Mouse (Mus musculus) heart, embryonic 14.5 days (tissue): ENCODE measurements around the gene Grn. TPM values are rescaled to one million over a fixed set of nuclear protein-coding genes. Genes with fewer than 3 reads are reported as not detected.

ENCODE experiments used
- ATAC-seq: fragments of 200-750 bp; cut with Nextera tagmentation; 2 replicates; pipeline ENCODE4 v1.8.0; 2017; ENCODE audit warnings: low read depth, moderate TSS enrichment; ENCODE audit not compliant: insufficient number of reproducible peaks, insufficient read depth, low FRiP score
- H3K27ac ChIP-seq, 2 experiments: fragments of 200-500 bp in 1 of 2; fragments of 300-500 bp in 1 of 2; sonication (generic) in 1 of 2; replicated peaks in 1 of 2; 2 replicates each; pipeline ENCODE4 v1.5.1; 2012 to 2014; ENCODE audit warnings: low read depth in 2 of 2, low read length in 2 of 2, control low read depth in 1 of 2, mild to moderate bottlenecking in 1 of 2, mixed read lengths in 1 of 2; ENCODE audit not compliant: control insufficient read depth in 1 of 2, insufficient read depth in 1 of 2
- H3K27me3 ChIP-seq: fragments of 300-500 bp; sonication (generic); 2 replicates; pipeline ENCODE4 v1.6.1; 2014; ENCODE audit warnings: mild to moderate bottlenecking, low read length, control low read depth; ENCODE audit not compliant: control insufficient read depth, insufficient read depth
- H3K36me3 ChIP-seq: fragments of 300-500 bp; sonication (generic); 2 replicates; pipeline ENCODE4 v1.6.1; 2014; ENCODE audit warnings: mild to moderate bottlenecking, control low read depth, low read length, mixed read lengths; ENCODE audit not compliant: control insufficient read depth, insufficient read depth
- H3K4me1 ChIP-seq, 2 experiments: fragments of 200-500 bp in 1 of 2; fragments of 300-500 bp in 1 of 2; sonication (generic) in 1 of 2; 2 replicates each; pipeline ENCODE4 v1.6.1; 2012 to 2014; ENCODE audit warnings: low read length in 2 of 2, control low read depth in 1 of 2, mixed read lengths in 1 of 2; ENCODE audit not compliant: control insufficient read depth in 2 of 2, insufficient read depth in 2 of 2
- H3K4me2 ChIP-seq: fragments of 300-500 bp; sonication (generic); 2 replicates; pipeline ENCODE4 v1.6.1; 2014; ENCODE audit warnings: mild to moderate bottlenecking, low read length
- H3K4me3 ChIP-seq, 2 experiments: fragments of 200-500 bp in 1 of 2; fragments of 300-500 bp in 1 of 2; sonication (generic) in 1 of 2; 2 replicates each; pipeline ENCODE4 v1.5.1; 2012 to 2014; ENCODE audit warnings: low read length in 2 of 2, mild to moderate bottlenecking in 2 of 2, control low read depth in 1 of 2, low read depth in 1 of 2, moderate library complexity in 1 of 2; ENCODE audit not compliant: control insufficient read depth in 1 of 2, insufficient read depth in 1 of 2
- H3K9ac ChIP-seq: fragments of 300-500 bp; sonication (generic); 2 replicates; pipeline ENCODE4 v1.6.1; 2014; ENCODE audit warnings: mild to moderate bottlenecking, low read length
- H3K9me3 ChIP-seq: fragments of 300-500 bp; sonication (generic); 2 replicates; pipeline ENCODE4 v1.6.1; 2016; ENCODE audit warnings: low read length, control low read depth; ENCODE audit not compliant: control insufficient read depth
- WGBS: fragments of 180-500 bp; shearing (Covaris S2); extraction: QIAGEN DNeasy Blood & Tissue Kit; methylation state at CpG from one replicate; pipeline ENCODE4 v1.1.7; 2014; 5-methylcytosine and 5-hydroxymethylcytosine counted together
- polyA plus RNA-seq: library from polyadenylated mRNA; unstranded; fragments of >200 nt; fragmentation: Nextera tagmentation; extraction: Ambion mirVana; gene quantifications from 2 replicates; pipeline ENCODE4 v1.2.1, GENCODE M21; 2014

The Grn gene
- polyA plus RNA-seq, 1 experiment from 2014 or later, result 182 TPM

DNA sequence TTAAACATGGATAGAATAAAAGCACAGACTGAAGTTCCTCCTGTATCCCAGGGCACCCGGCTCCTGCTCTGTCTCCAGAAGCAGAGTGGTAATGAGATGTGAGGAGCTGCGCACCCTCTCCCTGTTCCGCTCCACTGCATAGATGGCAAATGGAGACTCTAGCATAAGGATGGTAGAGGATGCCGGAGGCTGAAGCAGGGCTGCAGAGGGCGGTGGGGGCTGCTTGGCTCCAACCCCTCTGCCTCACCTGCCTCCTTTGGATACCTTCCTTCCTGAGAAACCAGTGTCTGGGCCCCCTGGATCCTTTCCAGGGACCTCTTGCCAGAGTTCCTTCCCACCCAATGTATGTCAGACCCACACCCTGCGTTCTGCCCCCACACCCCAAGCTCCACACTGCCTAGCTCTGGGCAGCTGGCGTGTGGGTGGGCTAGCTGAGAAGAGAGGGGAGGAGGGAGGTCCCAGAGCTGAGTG, 33.4 kb upstream of the Grn start:
- H3K36me3 ChIP-seq, result no peaks in the 10 kb centered on the region
- peaks cover 9 to 22% of the 10 kb centered on the region in 2 experiments for H3K4me1 ChIP-seq
- no peak overlapping the region for H3K27ac ChIP-seq
- no peak for ATAC-seq
- no peaks in the 10 kb centered on the region for H3K9me3 ChIP-seq
- H3K9ac ChIP-seq, result no peak overlapping the region
- 78% methylated on average over 7 of the region's 7 CpGs for WGBS
- no peak overlapping the region for H3K4me2 ChIP-seq
- H3K4me3 ChIP-seq, result no peak overlapping the region
- peaks cover 63% of the 10 kb centered on the region for H3K27me3 ChIP-seq

DNA sequence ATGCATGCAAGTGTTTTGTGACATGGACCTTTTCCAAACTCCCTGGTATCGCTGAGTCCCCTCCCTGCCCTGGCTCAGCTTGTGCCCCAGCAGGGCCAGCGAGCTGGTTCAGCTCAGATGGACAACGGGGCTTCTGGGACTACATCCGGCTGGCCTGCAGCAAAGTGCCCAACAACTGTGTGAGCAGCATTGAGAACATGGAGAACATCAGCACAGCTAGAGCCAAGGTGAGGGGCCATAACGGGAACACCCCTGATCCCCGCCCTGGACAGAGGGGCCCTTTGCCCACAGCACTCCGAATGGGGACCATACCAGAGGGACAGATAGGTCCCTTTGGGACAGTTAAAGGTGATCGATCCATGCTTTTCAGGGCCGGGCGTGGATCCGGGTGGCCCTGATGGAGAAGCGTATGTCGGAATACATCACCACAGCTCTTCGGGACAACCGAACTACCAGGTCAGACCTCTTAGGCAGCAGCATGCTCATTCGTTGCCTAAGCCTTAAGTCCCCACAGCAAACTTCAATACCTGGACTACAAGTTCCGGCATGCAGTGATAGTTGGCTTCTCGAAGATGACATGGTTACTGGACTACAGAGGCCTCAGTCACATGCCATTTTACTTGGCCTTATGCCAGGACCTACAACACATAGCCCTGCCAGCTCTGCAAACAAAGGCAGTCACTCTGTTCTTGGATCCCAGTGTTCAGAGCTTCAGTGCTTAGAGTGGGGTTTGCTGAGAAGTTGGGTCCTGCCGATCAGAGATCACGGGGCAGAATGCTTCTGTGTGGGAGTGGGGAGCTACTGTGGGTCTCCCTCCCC, 31.9 kb upstream of the Grn start:
- 70% methylated on average over 20 of the region's 20 CpGs for WGBS
- peaks cover 63% of the 10 kb centered on the region for H3K27me3 ChIP-seq

DNA sequence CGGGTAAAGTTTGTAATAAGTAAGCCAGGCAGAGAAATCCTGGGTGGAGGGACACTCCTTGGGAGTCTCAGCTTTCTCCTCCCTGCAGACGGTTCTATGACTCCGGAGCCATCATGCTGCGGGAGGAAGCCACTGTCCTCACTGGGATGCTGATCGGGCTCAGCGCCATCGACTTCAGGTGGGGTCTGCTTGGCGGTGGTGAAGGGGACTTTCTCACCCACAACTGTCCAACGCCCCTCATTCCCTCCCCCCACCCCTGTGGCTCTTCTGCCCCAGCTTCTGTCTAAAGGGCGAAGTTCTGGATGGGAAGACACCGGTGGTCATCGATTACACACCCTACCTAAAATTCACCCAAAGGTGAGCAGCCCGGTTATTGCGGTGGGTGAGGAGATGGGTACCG, 31.0 kb upstream of the Grn start:
- no peak for ATAC-seq
- Histone ChIP-seq H3K4me2 (peak overlapping the region; percentile 56; the same call in 1 of the 2 replicates), H3K27ac (no peak overlapping the region), H3K27me3 (peaks cover 63% of the 10 kb centered on the region), H3K9ac (no peak overlapping the region), H3K4me1 (peaks cover 0 to 6% of the 10 kb centered on the region in 2 experiments; a peak in 3 of 4 replicates), H3K36me3 (peaks cover 21% of the 10 kb centered on the region), H3K9me3 (no peaks in the 10 kb centered on the region), H3K4me3 (no peak overlapping the region)
- 17% methylated on average over 15 of the region's 15 CpGs for WGBS

More for the DNA sequence above, 31.9 kb upstream of the Grn start:
- peaks cover 12% of the 10 kb centered on the region for H3K36me3 ChIP-seq
- no peaks in the 10 kb centered on the region for H3K9me3 ChIP-seq
- ATAC-seq, result no peak
- no peak overlapping the region for H3K27ac ChIP-seq
- H3K4me2 ChIP-seq, result no peak overlapping the region
- no peak overlapping the region for H3K9ac ChIP-seq
- H3K4me3 ChIP-seq, result no peak overlapping the region
- peaks cover 4 to 14% of the 10 kb centered on the region in 2 experiments; a peak in 3 of 4 replicates for H3K4me1 ChIP-seq

DNA sequence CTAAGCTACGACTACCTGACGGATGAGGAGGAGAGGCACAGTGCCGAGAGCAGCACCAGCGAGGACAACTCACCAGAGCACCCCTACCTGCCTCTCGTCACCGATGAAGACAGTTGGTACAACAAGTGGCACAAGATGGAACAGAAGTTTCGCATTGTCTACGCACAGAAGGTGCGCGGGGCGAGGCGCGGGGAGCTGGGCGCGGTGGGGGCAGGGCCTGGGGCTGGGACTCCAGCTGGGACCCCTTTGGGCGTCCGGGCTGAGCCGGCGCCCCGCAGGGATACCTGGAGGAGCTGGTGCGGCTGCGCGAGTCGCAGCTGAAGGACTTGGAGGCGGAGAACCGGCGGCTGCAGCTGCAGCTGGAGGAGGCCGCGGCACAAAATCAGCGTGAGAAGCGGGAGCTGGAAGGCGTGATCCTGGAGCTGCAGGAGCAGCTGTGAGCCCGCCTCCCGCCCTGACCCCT, 30.5 kb upstream of the Grn start:
- H3K9me3 ChIP-seq, result no peaks in the 10 kb centered on the region
- ATAC-seq, result no peak
- H3K36me3 ChIP-seq, result peaks cover 26% of the 10 kb centered on the region
- WGBS, result 2% methylated on average over 30 of the region's 34 CpGs
- H3K4me2 ChIP-seq, result peak overlapping the region; percentile 56
- peak overlapping the region; percentile 38; the same call in 1 of the 2 replicates for H3K9ac ChIP-seq
- H3K4me1 ChIP-seq, result peaks cover 0 to 5% of the 10 kb centered on the region in 2 experiments; a peak in 2 of 4 replicates
- peaks cover 62% of the 10 kb centered on the region for H3K27me3 ChIP-seq
- no peak overlapping the region for H3K27ac ChIP-seq
- H3K4me3 ChIP-seq, result peak overlapping the region; percentile 1 to 34; a peak in 2 of 4 replicates

DNA sequence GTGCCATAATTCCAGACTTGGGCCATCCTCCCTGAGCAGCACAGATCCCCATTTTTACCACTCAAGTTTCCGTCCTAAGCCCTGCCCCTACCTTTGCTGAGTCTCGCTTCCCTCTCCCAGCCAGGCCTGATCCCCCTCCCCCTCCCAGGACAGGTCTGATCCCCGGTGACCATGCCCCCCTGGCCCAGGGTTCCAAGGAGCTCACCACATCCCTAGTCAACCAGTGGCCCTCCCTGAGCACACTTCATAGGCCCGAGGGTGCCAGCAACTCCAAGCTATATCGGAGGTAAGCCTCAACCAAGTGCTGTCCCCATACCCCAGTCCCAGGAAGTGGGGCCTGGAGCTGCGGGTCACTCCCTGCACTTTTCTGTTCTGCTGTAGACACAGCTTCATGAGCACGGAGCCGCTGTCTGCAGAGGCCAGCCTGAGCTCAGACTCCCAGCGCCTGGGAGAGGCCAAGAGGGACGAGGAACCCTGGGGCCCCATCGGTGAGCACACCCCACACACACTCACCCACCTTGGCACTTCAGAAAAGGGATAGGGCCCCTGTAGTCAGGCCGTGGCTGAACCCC, 29.5 kb upstream of the Grn start:
- Histone ChIP-seq H3K4me1 (peaks cover 4 to 13% of the 10 kb centered on the region in 2 experiments; a peak in 3 of 4 replicates), H3K27me3 (peaks cover 52% of the 10 kb centered on the region), H3K4me3 (no peak overlapping the region), H3K4me2 (no peak overlapping the region), H3K27ac (no peak overlapping the region), H3K9me3 (no peaks in the 10 kb centered on the region), H3K36me3 (peaks cover 36% of the 10 kb centered on the region), H3K9ac (no peak overlapping the region)
- WGBS, result 17% methylated on average over 12 of the region's 12 CpGs
- no peak for ATAC-seq

DNA sequence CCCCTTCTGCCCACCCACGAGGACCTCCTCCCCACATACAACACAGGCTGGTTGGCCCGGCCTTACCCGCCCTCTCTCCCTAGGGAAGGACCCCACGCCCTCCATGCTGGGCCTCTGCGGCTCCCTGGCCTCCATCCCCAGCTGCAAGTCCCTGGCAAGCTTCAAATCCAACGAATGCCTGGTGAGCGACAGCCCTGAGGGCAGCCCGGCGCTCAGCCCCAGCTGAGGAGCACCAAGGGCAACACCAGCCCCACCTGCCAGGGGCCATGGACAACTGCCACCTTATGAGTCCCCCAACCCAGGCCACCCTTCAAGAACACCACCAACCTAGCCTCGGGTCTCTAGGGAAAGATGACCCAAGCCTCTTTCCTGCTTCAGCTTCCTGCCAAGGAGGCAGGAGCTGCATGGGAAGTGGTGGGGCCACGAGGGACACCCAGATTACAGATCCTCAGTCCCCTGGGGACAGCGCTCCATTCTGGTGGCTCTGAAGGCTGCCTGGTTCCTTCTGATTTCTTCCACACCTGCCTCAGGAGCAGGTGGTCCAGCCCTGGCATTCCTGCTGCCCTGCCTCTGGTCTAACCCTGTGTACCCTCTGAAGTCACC, 28.1 kb upstream of the Grn start:
- 50% methylated on average over 12 of the region's 12 CpGs for WGBS
- no peak overlapping the region for H3K4me2 ChIP-seq
- H3K9me3 ChIP-seq, result no peaks in the 10 kb centered on the region
- H3K27ac ChIP-seq, result no peak overlapping the region
- no peak overlapping the region for H3K4me3 ChIP-seq
- ATAC-seq, result no peak
- peaks cover 13 to 23% of the 10 kb centered on the region in 2 experiments for H3K4me1 ChIP-seq
- H3K36me3 ChIP-seq, result peaks cover 41% of the 10 kb centered on the region
- no peak overlapping the region for H3K9ac ChIP-seq
- H3K27me3 ChIP-seq, result peaks cover 41% of the 10 kb centered on the region

DNA sequence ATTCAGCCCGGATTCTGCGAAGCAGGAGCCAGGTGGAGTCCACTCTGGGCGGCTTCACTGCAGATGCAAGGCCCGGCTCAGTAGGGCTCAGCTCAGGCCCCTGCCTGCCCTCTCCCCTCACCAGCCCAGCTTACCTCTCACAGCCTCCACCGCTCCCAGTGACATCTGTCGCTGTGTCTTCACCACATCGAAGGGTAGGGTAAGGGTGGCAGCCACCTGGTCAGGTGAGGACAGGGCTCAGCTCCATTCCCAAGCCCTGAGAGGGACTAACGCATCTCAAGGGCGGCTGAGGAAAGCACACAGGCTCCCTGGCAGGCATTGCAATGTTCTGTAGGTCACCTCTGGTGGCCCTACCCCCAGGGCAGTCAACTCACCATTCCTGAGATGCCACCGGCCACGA, 26.5 kb upstream of the Grn start:
- 93% methylated on average over 11 of the region's 11 CpGs for whole genome bisulfite sequencing
- Histone ChIP-seq H3K4me3 (no peak overlapping the region), H3K27me3 (peaks cover 28% of the 10 kb centered on the region), H3K4me1 (peaks cover 13 to 23% of the 10 kb centered on the region in 2 experiments), H3K27ac (no peak overlapping the region), H3K4me2 (no peak overlapping the region), H3K9me3 (no peaks in the 10 kb centered on the region), H3K9ac (no peak overlapping the region), H3K36me3 (peaks cover 41% of the 10 kb centered on the region)
- ATAC-seq, result no peak
